Mouse (Mus musculus) lung, postnatal 0 days (tissue): ENCODE results near the gene Ifitm2. TPM values are rescaled to one million over a fixed set of nuclear protein-coding genes. Genes with fewer than 3 reads are reported as not detected.

Experiments used
- ATAC-seq: fragments of 200-750 bp; cut with Nextera tagmentation; 2 replicates; pipeline ENCODE4 v1.8.0; 2017; ENCODE audit warnings: moderate library complexity
- DNase-seq: peaks from one replicate; pipeline ENCODE4 v3.0.0-alpha.2; 2016; ENCODE audit warnings: low spot score
- H3K27ac ChIP-seq: fragments of 300-500 bp; sonication (generic); 2 replicates; pipeline ENCODE4 v1.5.1; 2014; ENCODE audit warnings: antibody characterized with exemption, mild to moderate bottlenecking, low read length, mixed read lengths
- H3K27me3 ChIP-seq: fragments of 300-500 bp; sonication (generic); replicated peaks from 2 replicates; pipeline ENCODE4 v1.6.1; 2014; ENCODE audit warnings: low read length, mixed read lengths; ENCODE audit not compliant: insufficient read depth
- H3K36me3 ChIP-seq: fragments of 300-500 bp; sonication (generic); 2 replicates; pipeline ENCODE4 v1.6.1; 2014; ENCODE audit warnings: low read length, mixed read lengths; ENCODE audit not compliant: insufficient read depth
- H3K4me1 ChIP-seq: fragments of 300-500 bp; sonication (generic); 2 replicates; pipeline ENCODE4 v1.6.1; 2014; ENCODE audit warnings: antibody characterized with exemption, low read depth, low read length, mixed read lengths; ENCODE audit not compliant: insufficient read depth
- H3K4me2 ChIP-seq: fragments of 300-500 bp; sonication (generic); replicated peaks from 2 replicates; pipeline ENCODE4 v1.6.1; 2014; ENCODE audit warnings: low read depth, mild to moderate bottlenecking, low read length, moderate library complexity, mixed read lengths
- H3K4me3 ChIP-seq: fragments of 300-500 bp; sonication (generic); 2 replicates; pipeline ENCODE4 v1.5.1; 2014; ENCODE audit warnings: low read depth, low read length
- H3K9ac ChIP-seq: fragments of 300-500 bp; sonication (generic); replicated peaks from 2 replicates; pipeline ENCODE4 v1.6.1; 2014; ENCODE audit warnings: low read depth, mild to moderate bottlenecking
- H3K9me3 ChIP-seq: fragments of 300-500 bp; sonication (generic); 2 replicates; pipeline ENCODE4 v1.6.1; 2016; ENCODE audit warnings: low read length, mixed read lengths
- CTCF ChIP-seq: IDR thresholded peaks from 2 replicates; pipeline ENCODE4 v1.5.1; 2016; ENCODE audit warnings: antibody characterized with exemption, mild to moderate bottlenecking
- EP300 ChIP-seq: IDR thresholded peaks from 2 replicates; pipeline ENCODE4 v1.6.1; 2016; ENCODE audit warnings: antibody characterized with exemption, mild to moderate bottlenecking, control low read depth
- whole genome bisulfite sequencing: fragments of 180-500 bp; shearing (Covaris S2); extraction: QIAGEN DNeasy Blood & Tissue Kit; methylation state at CpG from one replicate; pipeline ENCODE4 v1.1.7; 2014; 5-methylcytosine and 5-hydroxymethylcytosine counted together
- polyA plus RNA-seq: library from polyadenylated mRNA; unstranded; fragments of >200 nt; fragmentation: Nextera tagmentation; extraction: Ambion mirVana; gene quantifications from 2 replicates; pipeline ENCODE4 v1.2.1, GENCODE M21; 2015

Ifitm2 gene
- polyA plus RNA-seq, 1 experiment from 2014 or later, result 1,710 TPM

- H3K4me1 ChIP-seq, result peaks cover 18% of the 10 kb centered on the region; the same call in 1 of the 2 replicates
- H3K27me3 ChIP-seq, result no peaks in the 10 kb centered on the region
- H3K4me2 ChIP-seq, result no peak overlapping the region
- ATAC-seq (no peak), DNase-seq (no peak)
- H3K4me3 ChIP-seq, result no peak overlapping the region
- H3K36me3 ChIP-seq, result peaks cover 26% of the 10 kb centered on the region; the same call in 1 of the 2 replicates
- H3K27ac ChIP-seq, result 0 out of 2 replicates have a peak overlapping the region, but pooled peaks have one; percentile 38
- WGBS, result 63% methylated on average over 8 of the region's 8 CpGs
- TF ChIP-seq EP300 (no peak), CTCF (no peak)
- H3K9ac ChIP-seq, result no peak overlapping the region
- H3K9me3 ChIP-seq, result no peaks in the 10 kb centered on the region
These were observed 7.6 kb downstream of the Ifitm2 start for GRCm38 (mm10) chr7:140948161-140948560.

GRCm38 (mm10) chr7:140946980-140947379 lies 8.8 kb downstream of the Ifitm2 start:
- TF ChIP-seq EP300 (peak; percentile 90), CTCF (no peak)
- Histone ChIP-seq H3K4me3 (no peak overlapping the region), H3K9me3 (no peaks in the 10 kb centered on the region), H3K36me3 (peaks cover 26% of the 10 kb centered on the region; the same call in 1 of the 2 replicates), H3K27ac (peak overlapping the region; percentile 49), H3K4me2 (no peak overlapping the region), H3K4me1 (peaks cover 27% of the 10 kb centered on the region; the same call in 1 of the 2 replicates), H3K9ac (no peak overlapping the region), H3K27me3 (no peaks in the 10 kb centered on the region)
- WGBS, result 32% methylated on average over 7 of the region's 7 CpGs
- peak; percentile 66 for ATAC-seq
- DNase-seq, result peak; percentile 75

GRCm38 (mm10) chr7:140946311-140946710 lies 9.5 kb downstream of the Ifitm2 start:
- Histone ChIP-seq H3K9me3 (no peaks in the 10 kb centered on the region), H3K36me3 (peaks cover 26% of the 10 kb centered on the region; the same call in 1 of the 2 replicates), H3K9ac (no peak overlapping the region), H3K27ac (peak overlapping the region; percentile 49), H3K27me3 (no peaks in the 10 kb centered on the region), H3K4me3 (no peak overlapping the region), H3K4me1 (peaks cover 23% of the 10 kb centered on the region; the same call in 1 of the 2 replicates), H3K4me2 (no peak overlapping the region)
- 86% methylated on average over 10 of the region's 10 CpGs for WGBS
- ATAC-seq, result no peak
- no peak for DNase-seq
- no peak for TF ChIP-seq EP300
- TF ChIP-seq CTCF, result no peak

- H3K4me2 ChIP-seq, result no peak overlapping the region
- H3K27me3 ChIP-seq, result no peaks in the 10 kb centered on the region
- TF ChIP-seq EP300 (no peak), CTCF (no peak)
- H3K36me3 ChIP-seq, result peaks cover 26% of the 10 kb centered on the region; the same call in 1 of the 2 replicates
- no peak overlapping the region for H3K9ac ChIP-seq
- no peak overlapping the region for H3K4me3 ChIP-seq
- no peak for ATAC-seq
- 93% methylated on average over 5 of the region's 5 CpGs for WGBS
- no peak for DNase-seq
- no peaks in the 10 kb centered on the region for H3K9me3 ChIP-seq
- no peak overlapping the region for H3K27ac ChIP-seq
- H3K4me1 ChIP-seq, result peaks cover 13% of the 10 kb centered on the region; the same call in 1 of the 2 replicates
These were observed 10.5 kb downstream of the Ifitm2 start for GRCm38 (mm10) chr7:140945247-140945646.

- no peak for DNase-seq
- Histone ChIP-seq H3K9me3 (no peaks in the 10 kb centered on the region), H3K27ac (no peak overlapping the region), H3K36me3 (peaks cover 20% of the 10 kb centered on the region; the same call in 1 of the 2 replicates), H3K4me3 (no peak overlapping the region), H3K4me2 (no peak overlapping the region), H3K4me1 (peaks cover 13% of the 10 kb centered on the region; the same call in 1 of the 2 replicates), H3K9ac (no peak overlapping the region), H3K27me3 (no peaks in the 10 kb centered on the region)
- no peak for ATAC-seq
- TF ChIP-seq CTCF (no peak), EP300 (no peak)
- WGBS, result 90% methylated on average over 7 of the region's 7 CpGs
These were observed 11.6 kb downstream of the Ifitm2 start for GRCm38 (mm10) chr7:140944236-140944635.

GRCm38 (mm10) chr7:140943356-140943755 lies 12.4 kb downstream of the Ifitm2 start:
- ATAC-seq (no peak), DNase-seq (peak; percentile 11)
- Histone ChIP-seq H3K36me3 (peaks cover 18% of the 10 kb centered on the region; the same call in 1 of the 2 replicates), H3K9me3 (no peaks in the 10 kb centered on the region), H3K9ac (no peak overlapping the region), H3K4me2 (no peak overlapping the region), H3K27ac (peak overlapping the region; percentile 93; the same call in 1 of the 2 replicates), H3K4me1 (peaks cover 13% of the 10 kb centered on the region; the same call in 1 of the 2 replicates), H3K4me3 (no peak overlapping the region), H3K27me3 (no peaks in the 10 kb centered on the region)
- TF ChIP-seq EP300 (no peak), CTCF (no peak)
- 56% methylated on average over 4 of the region's 4 CpGs for WGBS
